Mouse (Mus musculus) heart, postnatal 0 days (tissue): ENCODE data around the gene Ltbp1.

ENCODE experiments used
- CTCF ChIP-seq: IDR thresholded peaks from 2 replicates; pipeline ENCODE4 v1.5.1; 2016; ENCODE audit warnings: antibody characterized with exemption, control low read depth, low read depth
- EP300 ChIP-seq: IDR thresholded peaks from 2 replicates; pipeline ENCODE4 v1.6.1; 2016; ENCODE audit warnings: antibody characterized with exemption, low read depth

DNA sequence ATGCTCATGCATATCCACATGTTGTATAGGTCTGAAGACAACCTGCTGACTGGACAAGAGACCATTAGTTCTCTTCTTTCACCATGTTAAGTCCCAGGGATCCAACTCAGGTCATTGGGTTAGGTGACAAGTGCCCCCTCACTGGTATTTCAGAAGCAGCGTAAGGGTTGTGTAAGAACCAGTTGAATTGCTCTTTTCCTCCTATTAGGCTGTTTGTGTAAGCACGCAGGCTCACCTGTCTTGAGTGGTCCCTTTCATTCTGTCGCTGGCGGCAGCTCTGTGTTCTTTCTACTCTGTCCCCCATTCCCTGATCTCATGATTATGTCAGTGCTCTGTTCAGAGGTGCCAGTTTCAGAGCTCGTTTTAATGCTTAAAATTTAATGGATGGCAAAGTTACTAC is 317.9 kb downstream of the Ltbp1 start:
- no peak for TF ChIP-seq CTCF
- TF ChIP-seq EP300: no peak
